Mouse (Mus musculus): ENCODE measurements around the gene Naa15. TPM values are rescaled to one million over a fixed set of nuclear protein-coding genes. Genes with fewer than 3 reads are reported as not detected.

Naa15 gene
- polyA plus RNA-seq, 1 experiment from 2014 or later, result 34.5 TPM

GRCm38 (mm10) chr3:51517467-51517866 is 102.5 kb downstream of the Naa15 start:
- Histone ChIP-seq H3K4me3 (replicated peaks) (no peak overlapping the region), H3K36me3 (peaks cover 9% of the 10 kb centered on the region), H3K4me2 (peak overlapping the region; percentile 63), H3K27ac (peak overlapping the region; percentile 81), H3K4me1 (replicated peaks) (peaks cover 31% of the 10 kb centered on the region), H3K27me3 (no peaks in the 10 kb centered on the region), H3K9ac (0 out of 2 replicates have a peak overlapping the region, but pooled peaks have one; percentile 37), H3K9me3 (replicated peaks) (no peaks in the 10 kb centered on the region)
- no peak for DNase-seq
- 49% methylated on average over 4 of the region's 4 CpGs for WGBS (ENCODE audit: insufficient replicate concordance)
- peak; percentile 57; the same call in 1 of the 2 replicates for ATAC-seq (ENCODE audit: low read depth)

GRCm38 (mm10) chr3:51517878-51518762 is 103.2 kb downstream of the Naa15 start:
- WGBS (ENCODE audit: insufficient replicate concordance), result 34% methylated on average over 12 of the region's 12 CpGs
- ATAC-seq (ENCODE audit: low read depth) (peak; percentile 67), DNase-seq (peak; percentile 9)
- H3K27ac ChIP-seq, result peak overlapping the region; percentile 81
- peak overlapping the region; percentile 63 for H3K4me2 ChIP-seq
- no peaks in the 10 kb centered on the region for H3K27me3 ChIP-seq
- peaks cover 13% of the 10 kb centered on the region for H3K36me3 ChIP-seq
- peak overlapping the region; percentile 47 for H3K9ac ChIP-seq
- H3K9me3 ChIP-seq (replicated peaks), result no peaks in the 10 kb centered on the region
- H3K4me1 ChIP-seq (replicated peaks), result peaks cover 31% of the 10 kb centered on the region
- H3K4me3 ChIP-seq (replicated peaks), result peak overlapping the region; percentile 38

GRCm38 (mm10) chr3:51518763-51519121 is 103.8 kb downstream of the Naa15 start:
- H3K4me2 ChIP-seq, result peak overlapping the region; percentile 63
- H3K4me3 ChIP-seq (replicated peaks), result peak overlapping the region; percentile 38

GRCm38 (mm10) chr3:51521262-51521661 is 106.3 kb downstream of the Naa15 start:
- H3K9me3 ChIP-seq (replicated peaks), result no peaks in the 10 kb centered on the region
- ATAC-seq (ENCODE audit: low read depth) (no peak), DNase-seq (no peak)
- H3K9ac ChIP-seq, result no peak overlapping the region
- peaks cover 42% of the 10 kb centered on the region for H3K36me3 ChIP-seq
- no peak overlapping the region for H3K27ac ChIP-seq
- H3K4me2 ChIP-seq, result no peak overlapping the region
- no peaks in the 10 kb centered on the region for H3K27me3 ChIP-seq
- WGBS (ENCODE audit: insufficient replicate concordance), result 85% methylated on average over 14 of the region's 14 CpGs
- peaks cover 31% of the 10 kb centered on the region for H3K4me1 ChIP-seq (replicated peaks)
- H3K4me3 ChIP-seq (replicated peaks), result no peak overlapping the region

More at GRCm38 (mm10) chr3:51518763-51519121, 103.8 kb downstream of the Naa15 start:
- H3K4me1 ChIP-seq (replicated peaks), result peaks cover 31% of the 10 kb centered on the region
- no peaks in the 10 kb centered on the region for H3K9me3 ChIP-seq (replicated peaks)
- peak; percentile 71 for ATAC-seq (ENCODE audit: low read depth)
- no peaks in the 10 kb centered on the region for H3K27me3 ChIP-seq
- peak overlapping the region; percentile 81 for H3K27ac ChIP-seq
- DNase-seq, result peak; percentile 13
- peaks cover 18% of the 10 kb centered on the region for H3K36me3 ChIP-seq
- WGBS (ENCODE audit: insufficient replicate concordance), result 14% methylated on average over 8 of the region's 8 CpGs
- peak overlapping the region; percentile 47; the same call in 1 of the 2 replicates for H3K9ac ChIP-seq

- no peak overlapping the region for H3K4me3 ChIP-seq (replicated peaks)
- H3K27ac ChIP-seq, result no peak overlapping the region
- peaks cover 57% of the 10 kb centered on the region for H3K36me3 ChIP-seq
- no peak for ATAC-seq (ENCODE audit: low read depth)
- no peak for DNase-seq
- H3K4me2 ChIP-seq, result no peak overlapping the region
- WGBS (ENCODE audit: insufficient replicate concordance), result 79% methylated on average over 16 of the region's 16 CpGs
- no peaks in the 10 kb centered on the region for H3K27me3 ChIP-seq
- H3K4me1 ChIP-seq (replicated peaks), result no peaks in the 10 kb centered on the region
- no peaks in the 10 kb centered on the region for H3K9me3 ChIP-seq (replicated peaks)
- H3K9ac ChIP-seq, result no peak overlapping the region
Measured at GRCm38 (mm10) chr3:51525186-51525785, 110.3 kb downstream of the Naa15 start.

Other genes starting within 250 kb of the Naa15 start
- gene Noct, start 190.7 kb upstream of the Naa15 start, polyA plus RNA-seq (2015; fragmentation: Nextera tagmentation; extraction: Ambion mirVana), result 20.5 and 23.1 TPM in 2 replicates
- 24.0 and 24.4 TPM in 2 replicates for gene Elf2, start 74.5 kb upstream of the Naa15 start, polyA plus RNA-seq (2015; fragmentation: Nextera tagmentation; extraction: Ambion mirVana)
- gene Mgarp, start 18.4 kb upstream of the Naa15 start, polyA plus RNA-seq (2015; fragmentation: Nextera tagmentation; extraction: Ambion mirVana), result 1.1 TPM in 2 replicates
- 563 and 588 TPM in 2 replicates for gene Ndufc1, start 6.2 kb upstream of the Naa15 start, polyA plus RNA-seq (2015; fragmentation: Nextera tagmentation; extraction: Ambion mirVana)
- gene Rab33b, start 68.8 kb downstream of the Naa15 start, polyA plus RNA-seq (2015; fragmentation: Nextera tagmentation; extraction: Ambion mirVana), result 4.9 and 5.8 TPM in 2 replicates
- 0.45 and 0.67 TPM in 2 replicates for gene Setd7, start 145.7 kb downstream of the Naa15 start, polyA plus RNA-seq (2015; fragmentation: Nextera tagmentation; extraction: Ambion mirVana)
- 16.5 and 18.8 TPM in 2 replicates for gene Mgst2, start 245.2 kb downstream of the Naa15 start, polyA plus RNA-seq (2015; fragmentation: Nextera tagmentation; extraction: Ambion mirVana)